Mouse (Mus musculus) adrenal gland (tissue): ENCODE measurements around the gene Ttyh3.

ENCODE experiments used
- intact Hi-C: fragments of 180-260 bp; cut with DNase I; formaldehyde crosslinking; loops from one replicate; pipeline ENCODE4 v1.15.1; 2025

Ttyh3 gene

GRCm38 (mm10) chr5:140583732-140584368 is 65.0 kb downstream of the Ttyh3 start:
- intact Hi-C loops = no loop called here

GRCm38 (mm10) chr5:140582995-140583731 is 65.7 kb downstream of the Ttyh3 start:
- intact Hi-C loops = no loop called here

DNA sequence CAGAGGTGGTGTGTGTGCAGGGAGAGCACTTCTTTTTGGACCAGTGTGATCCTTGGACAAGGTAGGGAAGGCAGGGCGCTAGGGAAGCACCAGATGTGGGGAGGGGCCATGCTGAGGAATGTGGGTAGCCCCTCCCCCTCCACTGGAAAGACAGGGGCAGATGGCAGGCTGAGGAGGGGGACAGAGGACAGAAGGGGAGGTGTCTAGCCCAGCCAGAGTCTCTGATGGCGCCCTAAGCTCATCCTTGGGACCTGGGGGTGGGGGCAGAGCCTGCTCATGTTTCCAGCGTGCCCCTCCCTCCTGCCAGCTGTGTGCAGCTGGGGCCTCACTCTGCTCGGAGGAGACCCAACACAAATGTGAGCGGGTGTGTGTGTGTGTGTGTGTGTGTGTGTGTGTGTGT is 67.3 kb downstream of the Ttyh3 start:
- intact Hi-C loops = no loop called here

DNA sequence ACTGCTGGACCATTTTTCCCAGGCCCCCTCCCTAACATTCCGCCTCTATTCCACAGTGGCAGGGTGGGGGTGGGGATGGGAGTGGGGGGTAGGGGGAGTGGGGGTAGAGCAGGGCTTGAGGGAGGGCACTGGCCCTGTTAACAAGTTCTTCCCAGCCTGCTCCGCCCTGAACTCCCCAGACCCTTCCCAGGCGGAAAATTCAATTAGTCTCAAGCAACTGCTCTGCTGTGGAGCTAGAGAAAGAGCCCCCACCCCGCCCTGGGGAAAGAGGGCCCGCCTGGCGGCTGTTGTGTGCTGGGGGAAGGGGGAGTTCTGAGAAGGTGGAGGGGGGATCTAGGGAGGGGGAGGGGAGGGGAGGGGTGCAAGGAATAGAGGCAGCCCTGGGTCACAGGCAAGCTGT is 69.1 kb downstream of the Ttyh3 start:
- intact Hi-C loops = no loop called here

DNA sequence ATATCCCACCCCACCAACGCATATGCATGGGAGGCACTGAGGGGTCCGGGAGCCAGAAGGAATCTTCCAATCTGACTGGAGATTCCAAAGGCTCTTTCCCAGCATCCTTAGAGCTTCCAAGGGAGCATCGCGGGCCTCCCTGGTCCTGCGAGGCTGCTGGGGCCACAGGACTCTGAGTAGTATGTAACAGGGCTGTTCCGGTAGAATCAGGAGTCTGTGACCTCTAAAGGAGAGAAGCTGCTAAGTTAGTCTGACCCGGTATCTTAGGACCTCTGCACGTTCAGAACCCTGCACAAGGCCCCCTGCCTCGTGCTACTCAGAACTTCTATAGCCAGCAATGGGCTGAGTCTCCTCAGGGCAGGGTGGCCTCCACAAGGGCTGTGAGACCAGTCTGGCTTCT is 69.6 kb downstream of the Ttyh3 start:
- intact Hi-C loops = no loop called here

GRCm38 (mm10) chr5:140575381-140575866 is 73.4 kb downstream of the Ttyh3 start:
- intact Hi-C loops = no loop called here

GRCm38 (mm10) chr5:140572611-140573010 is 76.2 kb downstream of the Ttyh3 start:
- intact Hi-C loops = no loop called here

DNA sequence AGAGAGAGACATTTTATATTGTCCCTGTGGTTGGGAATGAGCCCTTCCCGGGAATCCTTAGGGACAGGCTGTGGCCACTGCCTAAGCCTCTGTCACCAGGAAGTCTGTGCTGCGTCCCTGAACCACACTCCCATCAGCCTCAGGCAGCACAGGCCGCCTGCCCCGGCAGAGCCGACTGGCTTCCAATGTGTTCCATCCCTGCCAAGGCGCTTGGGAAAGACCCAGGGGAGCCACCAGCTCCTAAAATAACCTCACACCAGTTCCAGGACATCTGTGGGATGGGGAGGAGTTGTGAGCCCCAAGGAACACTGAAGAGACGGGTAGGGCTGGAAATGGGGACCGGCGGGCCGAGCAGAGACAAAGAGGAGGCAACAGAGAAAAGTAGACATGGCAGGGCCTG is 77.2 kb downstream of the Ttyh3 start:
- intact Hi-C loops = no loop called here

GRCm38 (mm10) chr5:140571201-140571600 is 77.6 kb downstream of the Ttyh3 start:
- intact Hi-C loops = no loop called here
